Mouse (Mus musculus) thymus, postnatal 4 days (tissue): ENCODE results near the gene Gm20661.
A peak's percentile ranks its signal among the peaks of the same experiment; 100 is the strongest.

Source experiments
- DNase-seq: peaks from one replicate; pipeline ENCODE4 v3.0.0; 2021

Gene Gm20661

DNA sequence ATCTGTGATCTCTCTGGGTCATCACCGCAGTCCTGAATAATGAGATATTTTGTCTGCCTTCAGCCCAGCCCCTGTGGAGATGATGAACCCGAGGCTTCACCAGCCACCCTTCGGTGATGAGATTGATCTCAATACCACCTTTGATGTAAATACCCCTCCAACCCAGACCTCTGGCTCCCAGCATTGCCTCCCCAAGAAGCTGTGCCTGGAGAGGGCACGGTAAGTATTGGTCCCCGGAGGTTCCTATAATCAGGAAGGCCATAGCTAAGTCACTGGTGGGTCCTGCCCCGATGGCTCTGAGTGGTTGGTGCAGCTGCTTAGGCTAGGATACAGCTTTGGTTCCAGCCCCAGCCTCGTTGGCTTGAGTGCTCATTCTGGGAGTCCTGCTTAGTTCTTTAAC is 14.3 kb upstream of the Gm20661 start:
- no peak for DNase-seq

DNA sequence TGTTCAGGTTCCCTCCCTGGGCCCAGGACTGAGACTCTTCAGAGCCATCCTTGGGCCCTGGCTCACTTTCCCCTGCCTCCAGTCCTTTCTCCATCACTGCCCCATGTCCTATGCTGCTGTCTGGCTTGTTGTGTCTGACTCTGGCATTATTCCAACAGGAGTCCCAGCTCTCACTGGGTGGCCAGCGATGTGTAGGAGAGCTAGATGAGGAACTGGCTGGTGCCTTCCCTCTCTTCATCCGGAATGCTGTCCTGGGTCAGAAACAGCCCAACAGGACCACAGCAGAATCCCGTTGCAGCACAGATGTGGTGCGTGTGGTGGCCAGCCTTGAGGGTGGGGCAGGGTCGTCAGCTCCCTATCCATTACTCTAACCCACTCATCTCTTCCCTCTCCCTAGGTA is 12.5 kb upstream of the Gm20661 start:
- DNase-seq, result no peak

DNA sequence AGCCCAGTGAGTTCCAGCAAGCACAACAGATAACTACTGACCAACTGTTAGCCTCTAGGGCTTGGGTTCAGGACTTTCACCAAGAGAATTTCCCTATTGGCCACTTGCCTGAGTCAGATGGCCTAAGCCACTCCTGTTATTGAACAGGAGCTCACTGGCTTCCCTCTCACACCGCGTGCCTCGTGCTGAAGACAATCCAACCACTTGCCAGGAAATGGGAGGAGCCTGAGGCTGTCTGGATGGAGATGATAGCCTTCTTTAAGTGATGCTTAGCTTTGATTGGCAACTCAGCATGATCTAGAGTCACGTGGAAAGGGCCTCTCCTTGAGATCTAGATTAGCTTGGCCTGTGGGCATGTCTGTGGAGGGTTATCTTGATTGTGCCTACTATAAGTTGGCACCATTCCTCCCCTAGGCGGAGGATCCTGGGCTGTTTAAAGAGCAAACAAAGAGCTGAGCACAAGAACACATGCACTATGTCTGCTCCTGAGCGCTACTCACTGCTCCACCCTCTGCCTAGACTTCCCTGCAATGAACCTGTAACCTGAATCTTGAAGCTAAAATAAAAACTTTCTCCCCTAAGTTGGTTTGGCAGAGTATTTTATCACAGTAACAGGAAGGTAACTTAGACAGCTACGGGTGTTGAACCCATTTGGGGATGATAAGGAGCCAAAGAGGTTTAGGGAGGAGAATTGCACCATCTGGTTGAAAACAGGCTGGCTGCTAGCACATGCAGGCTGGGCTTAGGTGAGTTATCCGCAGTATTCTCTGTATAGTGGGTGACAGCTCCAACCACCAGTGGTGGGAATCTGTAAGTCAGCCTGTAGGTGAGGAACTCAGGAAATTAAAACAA is 10.9 kb upstream of the Gm20661 start:
- DNase-seq, result no peak

DNA sequence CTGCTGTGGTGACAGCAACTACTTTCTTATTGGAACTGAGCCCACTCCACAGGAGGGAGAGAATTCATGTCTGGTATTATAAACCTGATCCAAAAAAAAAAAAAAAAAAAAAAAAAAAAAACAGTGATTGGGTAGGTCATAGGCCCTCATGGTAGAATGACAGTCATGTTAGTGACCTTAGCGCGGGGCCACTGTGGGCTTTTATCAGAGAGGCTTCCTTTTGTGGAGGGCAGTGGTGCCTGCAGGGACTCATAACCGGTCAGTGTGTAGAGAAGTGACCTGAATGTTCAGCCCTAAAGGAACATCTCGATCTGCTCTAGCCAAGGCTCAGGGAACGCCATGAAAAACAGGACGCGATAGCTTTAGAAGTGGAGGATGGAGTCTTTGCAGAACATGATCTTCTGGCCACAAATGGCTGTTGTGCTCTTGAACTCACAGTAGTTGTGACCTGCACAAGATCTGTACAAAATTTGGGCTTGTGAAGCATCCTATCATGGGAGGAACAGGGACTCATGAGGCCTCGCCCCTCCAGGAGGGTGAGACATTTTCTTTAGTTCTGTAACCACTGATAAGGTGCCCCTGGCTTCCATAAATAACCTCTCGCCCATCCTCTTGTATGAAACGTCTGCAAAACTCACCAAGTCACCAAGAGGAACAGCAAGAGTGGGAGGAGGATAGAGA is 8.2 kb upstream of the Gm20661 start:
- no peak for DNase-seq

DNA sequence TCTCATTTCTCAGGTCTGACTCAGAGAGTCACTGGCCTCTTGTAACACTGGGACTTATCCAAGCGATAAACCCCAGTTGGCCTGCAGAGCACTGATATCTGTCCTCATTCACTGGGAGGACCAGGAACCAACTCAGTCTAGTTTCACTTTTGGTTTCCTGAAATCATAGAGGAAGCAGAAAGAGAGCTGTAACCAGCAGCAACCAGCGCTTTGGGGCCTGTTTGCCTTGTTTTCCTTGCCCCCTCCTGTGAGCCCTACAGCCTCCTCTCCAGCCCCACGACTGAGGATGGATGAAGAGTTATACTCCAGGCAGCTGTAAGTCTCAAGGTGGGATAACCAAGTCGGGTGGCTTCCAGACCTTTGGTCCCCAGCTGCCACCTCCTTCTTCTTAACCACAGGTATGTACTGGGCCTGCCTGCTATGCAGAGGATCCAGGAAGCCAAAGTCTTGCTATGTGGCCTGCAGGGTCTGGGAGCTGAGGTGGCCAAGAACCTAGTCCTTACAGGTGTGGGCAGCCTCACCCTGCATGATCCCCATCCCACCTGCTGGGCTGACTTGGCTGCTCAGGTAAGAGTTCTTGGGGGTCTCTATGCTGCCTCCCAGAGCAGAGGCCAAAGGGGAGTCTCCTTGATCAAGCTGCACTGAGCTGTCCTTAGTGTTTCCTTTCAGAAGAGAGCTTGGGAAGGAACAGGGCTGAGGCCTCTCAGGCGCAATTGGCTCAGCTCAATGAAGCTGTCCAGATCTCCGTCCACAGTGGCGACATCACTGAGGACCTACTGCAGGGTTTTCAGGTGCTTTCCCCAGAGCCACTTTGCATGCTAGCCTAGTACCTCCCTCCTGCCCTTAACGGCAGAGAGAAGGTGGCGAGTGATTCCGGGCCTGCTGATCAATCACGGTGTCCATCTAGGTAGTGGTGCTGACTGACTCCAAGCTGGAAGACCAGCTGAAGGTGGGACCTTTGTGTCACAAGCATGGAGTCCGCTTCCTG is 7.2 kb upstream of the Gm20661 start, which contains the start of gene Uba7:
Uba7 (plus strand) TSS at position 107 of the 988 bp plus-strand sequence.
- DNase-seq, result peak; percentile 54

DNA sequence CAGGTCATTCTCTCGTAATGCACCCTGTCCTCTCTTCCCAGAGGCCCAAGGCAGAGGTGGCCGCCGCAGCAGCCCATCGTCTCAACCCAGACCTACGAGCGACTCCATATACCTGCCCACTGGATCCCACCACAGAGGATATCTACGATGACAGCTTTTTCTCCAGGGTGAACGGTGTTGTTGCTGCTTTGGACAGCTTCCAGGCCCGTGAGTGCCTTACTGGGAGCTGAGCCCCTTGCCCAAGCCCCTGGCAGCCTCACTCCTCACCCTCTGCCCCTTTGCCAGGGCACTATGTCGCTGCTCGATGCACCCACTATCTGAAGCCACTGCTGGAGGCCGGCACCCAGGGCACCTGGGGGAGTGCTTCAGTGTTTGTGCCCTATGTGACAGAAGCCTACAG is 4.0 kb upstream of the Gm20661 start:
- no peak for DNase-seq

DNA sequence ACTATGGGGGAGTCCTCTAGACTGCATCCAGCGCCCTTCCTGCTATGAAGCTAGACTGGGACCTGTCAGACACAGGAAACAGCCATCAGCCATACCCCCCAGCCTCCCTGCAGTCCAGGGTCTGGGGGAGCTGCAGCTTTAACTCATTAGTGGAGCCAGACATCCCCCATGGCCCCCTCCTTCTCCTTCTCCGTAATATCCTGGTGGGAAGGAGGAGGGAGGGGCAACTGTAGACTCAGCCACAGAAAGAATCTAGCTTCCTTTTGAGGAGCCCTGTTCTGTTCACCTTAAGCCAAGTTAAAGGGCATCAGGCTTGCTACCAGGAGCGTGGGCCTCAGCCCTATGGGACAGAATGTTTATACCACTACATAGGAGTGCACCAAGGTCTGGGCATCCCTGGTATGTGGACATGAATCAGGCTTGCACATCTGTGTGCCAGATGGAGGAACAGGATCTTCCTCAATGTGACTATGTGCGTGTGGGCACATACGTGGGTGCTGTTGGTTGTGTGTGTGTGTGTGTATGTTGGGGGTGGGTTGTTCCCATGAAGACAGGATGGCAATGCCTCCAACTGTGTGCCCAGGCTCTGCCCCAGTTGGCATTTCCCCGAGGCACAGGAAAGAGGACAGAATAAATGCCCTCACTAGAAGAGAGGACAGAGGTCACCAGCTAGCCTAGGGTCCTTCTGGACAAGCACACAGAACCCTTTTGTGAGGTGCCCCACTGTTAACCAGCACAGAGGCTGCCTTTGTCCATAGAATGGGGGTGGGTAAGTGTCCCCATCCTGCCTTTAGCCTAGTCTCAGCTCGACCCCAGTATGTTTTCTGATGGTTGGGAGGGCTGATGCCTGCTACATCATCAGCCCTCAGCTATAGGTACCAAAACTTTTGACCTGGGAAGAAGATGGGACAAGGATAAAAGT is 913 bp upstream of the Gm20661 start:
- DNase-seq, result no peak

DNA sequence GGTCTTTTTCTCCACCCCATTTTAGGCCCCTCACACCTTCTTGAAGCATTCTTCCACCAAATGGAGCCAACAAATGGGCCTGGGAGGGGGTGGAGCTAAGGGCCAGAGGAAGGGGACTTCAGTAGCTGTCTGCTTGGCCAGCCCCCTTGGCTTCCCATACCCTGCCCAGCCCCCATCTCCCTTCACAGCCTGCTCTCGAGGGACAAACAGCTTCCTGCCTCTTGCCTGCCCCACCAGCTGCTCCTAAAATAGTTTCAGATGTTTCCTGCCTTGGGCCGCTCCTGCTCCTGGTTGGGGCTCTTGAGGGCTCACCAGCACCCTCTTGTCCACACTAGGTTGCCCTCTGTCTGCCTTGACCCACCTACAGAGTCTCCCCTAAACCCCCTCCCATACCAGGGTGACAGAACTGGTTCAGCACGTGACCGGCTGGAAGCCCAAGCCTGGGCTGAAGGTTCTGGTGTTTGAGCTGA is 598 bp downstream of the Gm20661 start:
- peak; percentile 59 for DNase-seq

DNA sequence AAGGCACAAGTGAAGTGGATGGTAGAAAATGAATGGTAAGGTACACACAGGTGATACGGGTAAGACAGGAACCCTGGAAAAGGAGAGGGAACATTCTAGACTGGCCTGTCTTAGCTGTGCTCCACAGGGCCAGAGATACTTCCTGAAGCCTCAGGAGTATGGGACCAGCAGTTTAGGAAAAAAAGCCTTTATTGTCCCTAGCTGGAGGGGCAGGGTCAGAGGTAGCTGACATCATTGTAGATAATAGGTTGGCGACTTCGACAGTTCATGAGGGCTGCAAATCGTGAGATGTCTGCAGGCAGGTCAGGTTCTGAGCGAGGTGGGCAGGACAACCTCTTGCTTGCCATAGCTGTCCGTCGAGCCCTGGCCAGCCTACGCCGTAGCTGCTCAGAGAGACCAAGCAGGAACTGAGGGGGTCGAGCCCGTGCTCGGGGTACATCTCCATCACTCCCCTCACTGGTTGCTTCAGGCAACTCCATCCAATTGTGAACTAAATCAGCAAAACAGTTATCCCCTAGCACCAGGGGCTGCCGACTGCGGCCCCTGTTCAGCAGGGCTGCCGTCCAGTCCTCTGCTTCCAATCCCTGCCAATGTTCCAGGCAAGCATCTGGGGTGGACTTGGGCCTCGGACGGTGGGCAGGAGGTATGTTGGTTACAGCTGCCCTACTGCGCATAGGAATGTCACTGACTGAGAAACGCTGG is 1.3 kb downstream of the Gm20661 start:
- peak; percentile 38 for DNase-seq

DNA sequence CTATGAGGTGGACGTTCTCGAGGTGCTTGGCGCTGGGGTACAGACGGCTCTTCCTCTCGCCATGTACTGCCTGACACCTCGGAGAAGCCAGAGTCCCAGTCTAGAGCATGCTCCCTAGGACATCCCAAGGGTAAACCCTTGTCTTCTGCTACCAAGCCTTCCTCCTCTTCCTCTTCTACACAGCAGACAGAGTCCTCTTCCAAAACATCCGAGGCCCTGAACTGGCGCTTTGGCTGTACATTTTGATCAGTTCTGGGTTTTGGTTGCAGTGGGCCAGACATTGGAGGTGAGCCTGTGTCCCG is 1.8 kb downstream of the Gm20661 start:
- no peak for DNase-seq

DNA sequence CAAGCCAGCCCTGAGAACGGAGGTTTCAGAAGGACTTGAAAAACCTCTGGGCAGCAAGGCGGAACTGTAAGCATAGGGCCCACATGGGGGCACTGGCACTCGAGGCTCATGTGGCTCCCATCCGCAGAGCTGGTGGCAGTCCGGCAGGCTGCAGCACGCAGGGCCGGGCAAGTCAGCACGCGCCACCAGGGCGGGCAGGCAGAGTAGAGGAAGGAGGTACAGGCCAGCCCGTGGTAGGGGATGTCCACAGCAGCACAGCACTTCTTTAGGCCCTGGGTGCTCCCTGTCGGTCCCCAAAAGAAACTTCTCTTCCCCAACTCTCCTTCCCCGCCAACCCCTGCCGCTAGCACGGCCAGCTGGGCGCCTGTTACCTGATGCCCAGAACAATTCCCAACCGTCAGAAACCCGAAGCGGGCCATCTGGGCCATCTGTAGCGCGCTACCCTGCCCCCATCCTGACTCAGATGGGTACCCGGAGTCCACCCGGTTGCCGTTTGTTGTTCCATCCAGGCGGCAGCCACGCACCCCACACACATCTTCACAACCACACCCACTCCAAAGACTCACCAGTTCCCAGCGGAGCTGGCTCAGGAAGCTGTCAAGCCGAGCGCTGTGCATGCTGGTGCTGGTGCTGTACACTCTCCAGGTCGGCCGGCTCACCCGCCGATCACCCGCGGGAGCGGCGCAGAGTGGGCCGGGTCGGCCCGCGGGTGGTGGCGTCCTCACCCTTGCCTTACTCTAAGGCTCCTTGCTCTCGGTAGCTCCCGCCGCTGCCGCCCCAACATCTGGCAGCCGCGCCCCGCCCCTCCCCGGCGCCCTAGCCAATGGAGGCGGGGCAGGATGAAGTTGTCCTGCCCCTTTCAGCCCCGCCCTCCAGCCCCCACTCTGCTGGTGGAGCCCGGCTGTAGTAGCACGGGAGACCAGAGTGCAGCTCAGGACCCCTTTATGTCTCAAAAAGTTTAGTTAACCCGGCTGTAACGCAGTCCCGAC is 2.6 kb downstream of the Gm20661 start, which contains the start of gene Inka1:
Inka1 (minus strand) TSS at position 749 of the 989 bp plus-strand sequence.
- peak; percentile 98 for DNase-seq

DNA sequence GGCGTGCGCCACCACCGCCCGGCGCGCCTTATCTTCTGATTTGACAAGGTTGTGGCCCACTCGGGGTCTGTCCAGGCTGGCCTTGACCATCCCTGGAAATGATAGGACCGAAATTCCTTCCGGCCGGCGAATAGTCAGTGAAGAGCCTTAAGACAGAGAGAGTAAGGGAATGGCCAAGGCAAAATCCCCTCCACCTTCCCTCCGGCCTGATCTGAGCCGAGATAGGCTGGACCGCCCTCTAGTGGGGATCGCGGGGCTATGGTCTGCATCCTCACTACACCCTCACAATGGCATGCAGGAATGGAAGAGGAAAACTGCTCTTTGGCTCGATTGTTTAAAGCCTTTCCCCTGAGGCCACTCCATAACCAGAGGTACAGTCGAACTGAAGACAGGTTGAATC is 3.5 kb downstream of the Gm20661 start:
- DNase-seq, result peak; percentile 86

DNA sequence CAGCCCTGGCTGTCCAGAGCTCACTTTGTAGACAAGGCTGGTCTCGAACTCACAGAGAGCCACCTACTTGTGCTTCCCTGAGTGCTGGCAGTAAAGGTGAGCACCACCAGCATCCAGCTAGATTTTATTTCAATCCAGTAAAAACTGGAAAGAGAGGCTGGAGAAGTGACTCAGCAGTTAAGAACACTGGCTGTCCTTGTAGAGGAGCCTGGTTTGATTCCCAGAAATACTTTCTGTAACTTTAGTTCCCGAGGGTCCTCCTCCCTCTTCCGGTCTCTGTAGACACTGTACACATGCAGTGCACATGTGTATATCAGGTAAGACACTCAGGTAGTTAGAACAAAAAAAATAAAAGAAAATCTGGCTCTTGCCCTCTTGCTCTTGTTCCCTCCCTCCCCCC is 5.1 kb downstream of the Gm20661 start:
- no peak for DNase-seq

DNA sequence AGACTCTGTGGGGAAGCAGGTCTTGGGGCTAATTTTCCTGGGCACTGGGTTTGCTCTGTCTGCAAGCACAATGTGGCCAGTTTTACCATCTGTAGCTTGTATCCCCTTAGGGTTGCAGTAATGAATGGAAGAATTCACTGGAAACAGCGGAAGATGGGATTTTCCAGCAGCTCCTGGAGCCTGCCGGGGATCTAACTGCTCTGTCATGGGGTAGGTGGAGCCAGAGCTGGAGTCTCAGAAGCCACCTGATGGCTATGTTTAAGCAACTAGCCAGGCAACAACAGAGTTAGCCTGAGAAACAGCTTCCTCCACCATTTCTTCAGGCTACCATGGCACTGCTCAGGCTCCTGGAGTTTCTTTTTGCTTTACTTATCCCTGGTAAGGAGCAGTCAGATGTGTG is 9.3 kb downstream of the Gm20661 start, which contains the start of gene Cdhr4:
Cdhr4 (plus strand) TSS at position 301 of the 400 bp plus-strand sequence.
- no peak for DNase-seq

DNA sequence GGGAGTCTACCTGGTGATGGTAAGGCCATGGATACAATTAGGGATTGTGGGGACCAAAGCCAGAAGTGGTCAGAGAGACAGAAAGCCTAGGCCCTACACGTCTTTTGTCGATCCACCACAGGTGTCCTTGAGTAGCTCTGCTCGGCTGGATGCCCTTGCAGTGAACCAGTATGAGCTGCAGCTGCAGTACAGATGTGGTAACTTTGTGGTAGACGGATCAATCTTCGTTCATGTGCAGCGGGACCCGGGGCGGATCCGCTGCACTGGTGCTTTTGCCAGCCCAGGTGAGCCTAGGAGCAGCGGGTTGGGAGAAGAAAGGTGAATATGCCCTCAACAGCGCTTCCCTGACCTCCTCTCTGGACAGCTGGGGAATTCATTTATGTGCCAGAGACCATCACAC is 10.2 kb downstream of the Gm20661 start:
- peak; percentile 64 for DNase-seq

DNA sequence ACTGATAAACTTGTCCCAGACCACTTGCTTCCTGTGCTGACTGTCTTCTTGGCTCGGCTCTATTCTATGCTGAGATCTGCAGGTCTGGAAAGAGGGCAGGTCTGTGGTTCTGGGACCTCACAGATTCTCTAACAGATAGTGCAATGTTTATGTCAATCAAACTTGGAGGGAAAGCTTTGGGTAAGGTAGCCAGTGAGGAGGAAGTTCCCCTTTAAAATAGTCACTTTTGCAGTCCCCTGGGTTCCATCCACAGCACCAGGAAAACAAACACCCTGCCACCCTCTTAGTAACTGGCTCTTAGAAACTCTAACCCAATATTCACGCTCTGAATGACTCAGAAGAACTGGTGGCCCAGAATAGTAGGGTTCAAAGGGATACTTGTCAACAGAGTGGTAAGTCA is 11.6 kb downstream of the Gm20661 start:
- DNase-seq, result no peak

DNA sequence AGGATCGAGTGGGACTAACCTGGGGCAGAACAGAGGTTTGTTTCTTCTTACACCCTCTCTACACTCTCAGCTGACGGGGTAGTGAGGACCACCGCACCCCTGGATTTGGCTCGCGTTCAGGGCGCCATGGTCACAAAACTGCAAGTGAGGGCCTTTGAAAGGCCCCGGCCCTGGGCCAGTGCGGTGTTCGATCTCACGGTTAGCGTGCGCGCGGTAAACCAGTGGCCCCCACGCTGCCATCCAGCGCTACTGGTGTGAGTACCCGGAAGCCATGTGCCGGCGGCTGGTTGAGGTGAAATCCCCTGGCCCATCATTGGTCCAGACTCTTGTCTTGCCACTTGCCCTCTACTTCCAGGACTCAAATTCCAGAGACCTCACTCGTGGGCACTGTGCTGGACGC is 12.7 kb downstream of the Gm20661 start:
- DNase-seq, result no peak

DNA sequence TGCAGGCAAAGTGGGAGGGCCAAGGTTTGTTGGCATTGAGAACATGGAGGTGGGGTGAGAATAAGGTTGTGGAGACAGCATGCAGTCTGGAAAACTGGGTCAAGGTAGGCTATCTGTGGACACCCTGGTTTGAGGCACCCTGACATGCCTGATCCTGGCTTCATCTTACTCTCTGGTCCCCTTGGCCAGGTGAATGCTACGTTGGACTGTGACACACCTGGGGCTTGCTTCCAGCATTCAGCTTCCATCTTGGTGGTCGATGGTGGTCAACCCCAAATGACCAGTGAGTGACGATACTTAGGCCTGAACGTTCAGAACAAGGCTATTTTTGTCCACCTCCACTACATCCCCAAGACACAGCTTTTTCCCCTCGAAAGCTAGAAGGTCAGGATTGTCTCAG is 13.2 kb downstream of the Gm20661 start, which contains the start of gene Gm20662:
Gm20662 (plus strand) TSS at position 301 of the 400 bp plus-strand sequence.
- DNase-seq, result no peak

DNA sequence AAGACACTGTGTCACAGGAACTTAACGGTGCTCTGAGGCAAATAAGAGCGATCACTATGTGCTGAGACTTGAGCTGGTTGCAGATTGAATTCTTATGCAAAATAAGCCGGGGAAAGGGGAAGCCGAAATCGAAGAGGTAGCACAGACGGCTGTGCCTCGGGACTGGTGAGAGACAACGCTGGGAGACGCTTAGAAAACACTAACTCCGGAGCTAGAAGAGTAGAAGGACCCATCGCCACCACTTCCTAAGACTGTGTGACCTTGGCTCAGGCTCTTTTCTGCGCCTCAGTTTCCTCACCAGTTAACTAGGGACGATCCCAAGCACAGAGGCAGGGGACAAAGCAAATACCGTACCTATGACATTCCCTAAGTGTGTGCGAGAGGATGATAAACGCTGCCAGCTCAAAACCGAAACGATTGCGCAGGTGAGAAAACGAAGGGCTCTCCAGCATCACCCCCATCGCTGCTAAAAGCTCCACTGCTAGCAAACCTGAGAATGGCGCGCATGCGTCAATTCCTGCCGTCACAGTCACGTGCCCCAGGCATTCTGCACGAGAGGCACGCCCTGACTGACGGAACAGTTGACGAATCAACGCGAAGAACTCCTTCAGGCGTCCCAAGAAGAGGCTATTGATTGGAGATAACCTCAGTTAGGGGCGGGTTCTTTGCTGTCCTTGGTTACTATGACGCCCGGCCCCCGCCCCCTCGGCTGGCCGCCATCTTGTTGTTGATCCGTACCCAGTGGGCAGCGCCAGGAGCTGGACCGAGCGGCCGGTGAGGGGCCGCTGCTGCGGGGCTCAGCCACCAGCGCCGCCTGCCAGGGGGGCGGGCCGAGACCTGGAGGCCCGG is 19.3 kb downstream of the Gm20661 start, which contains the start of gene Ip6k1:
Ip6k1 (plus strand) TSS at position 580 of the 849 bp plus-strand sequence.
- peak; percentile 99 for DNase-seq
